Mouse (Mus musculus): ENCODE data around the gene Ppm1d.

The Ppm1d gene

GRCm38 (mm10) chr11:85328717-85329116 lies 17.7 kb downstream of the Ppm1d start:
- in situ Hi-C loops (cut with MboI, MseI) = no loop called here

GRCm38 (mm10) chr11:85329167-85329894 lies 18.3 kb downstream of the Ppm1d start:
- in situ Hi-C loops (cut with MboI, MseI) = no loop called here

- in situ Hi-C loops (cut with MboI, MseI) = loop anchor here (5.0 kb wide), 2 partner anchors 62 to 67 kb away; no protein-coding TSS in a partner anchor
Observed at GRCm38 (mm10) chr11:85334778-85335177, 23.7 kb downstream of the Ppm1d start.

- in situ Hi-C loops (cut with MboI, MseI) = no loop called here
Observed at GRCm38 (mm10) chr11:85339173-85339831, 28.3 kb downstream of the Ppm1d start.

- in situ Hi-C loops (cut with MboI, MseI) = loop anchor here in 1 of 2 experiments (10.0 kb wide), 1 partner anchor 135 kb away; no protein-coding TSS in a partner anchor
Observed at GRCm38 (mm10) chr11:85340070-85340616, 29.1 kb downstream of the Ppm1d start.

GRCm38 (mm10) chr11:85352539-85353380 lies 41.7 kb downstream of the Ppm1d start, which contains the start of gene Bcas3:
Gene Bcas3 (plus strand): TSS chr11:85353167.
- in situ Hi-C loops (cut with MboI, MseI) = loop anchor here in 1 of 2 experiments (5.0 kb wide), 1 partner anchor 40 kb away; the partner anchor contains the start of gene Ppm1d

GRCm38 (mm10) chr11:85353819-85354218 lies 42.8 kb downstream of the Ppm1d start:
- in situ Hi-C loops (cut with MboI, MseI) = loop anchor here in 1 of 2 experiments (5.0 kb wide), 1 partner anchor 42 kb away; the partner anchor contains the start of gene Ppm1d

GRCm38 (mm10) chr11:85359641-85360040 lies 48.6 kb downstream of the Ppm1d start:
- in situ Hi-C loops (cut with MboI, MseI) = no loop called here

GRCm38 (mm10) chr11:85361621-85362020 lies 50.6 kb downstream of the Ppm1d start:
- in situ Hi-C loops (cut with MboI, MseI) = no loop called here

- in situ Hi-C loops (cut with MboI, MseI) = no loop called here
Observed at GRCm38 (mm10) chr11:85366168-85366567, 55.1 kb downstream of the Ppm1d start.

- in situ Hi-C loops (cut with MboI, MseI) = no loop called here
Observed at GRCm38 (mm10) chr11:85367823-85368222, 56.8 kb downstream of the Ppm1d start.

- in situ Hi-C loops (cut with MboI, MseI) = no loop called here
Observed at GRCm38 (mm10) chr11:85379091-85379490, 68.0 kb downstream of the Ppm1d start.

GRCm38 (mm10) chr11:85380046-85380445 lies 69.0 kb downstream of the Ppm1d start:
- in situ Hi-C loops (cut with MboI, MseI) = loop anchor here (5.0 kb wide), 1 partner anchor 102 kb away; no protein-coding TSS in a partner anchor

GRCm38 (mm10) chr11:85382055-85382454 lies 71.0 kb downstream of the Ppm1d start:
- in situ Hi-C loops (cut with MboI, MseI) = loop anchor here (5.0 kb wide), 1 partner anchor 100 kb away; no protein-coding TSS in a partner anchor

GRCm38 (mm10) chr11:85383975-85384821 lies 73.2 kb downstream of the Ppm1d start:
- in situ Hi-C loops (cut with MboI, MseI) = loop anchor here (5.0 kb wide), 1 partner anchor 98 kb away; no protein-coding TSS in a partner anchor

GRCm38 (mm10) chr11:85392179-85392863 lies 81.3 kb downstream of the Ppm1d start:
- in situ Hi-C loops (cut with MboI, MseI) = no loop called here

- in situ Hi-C loops (cut with MboI, MseI) = no loop called here
Observed at GRCm38 (mm10) chr11:85392864-85393220, 81.8 kb downstream of the Ppm1d start.

GRCm38 (mm10) chr11:85393990-85394389 lies 82.9 kb downstream of the Ppm1d start:
- in situ Hi-C loops (cut with MboI, MseI) = no loop called here

GRCm38 (mm10) chr11:85395361-85395760 lies 84.3 kb downstream of the Ppm1d start:
- in situ Hi-C loops (cut with MboI, MseI) = no loop called here

All from T-helper 17 cell (primary cell).